Comparison of ENCODE assay signal across 34 mouse cellular contexts in the genomic region with DNA sequence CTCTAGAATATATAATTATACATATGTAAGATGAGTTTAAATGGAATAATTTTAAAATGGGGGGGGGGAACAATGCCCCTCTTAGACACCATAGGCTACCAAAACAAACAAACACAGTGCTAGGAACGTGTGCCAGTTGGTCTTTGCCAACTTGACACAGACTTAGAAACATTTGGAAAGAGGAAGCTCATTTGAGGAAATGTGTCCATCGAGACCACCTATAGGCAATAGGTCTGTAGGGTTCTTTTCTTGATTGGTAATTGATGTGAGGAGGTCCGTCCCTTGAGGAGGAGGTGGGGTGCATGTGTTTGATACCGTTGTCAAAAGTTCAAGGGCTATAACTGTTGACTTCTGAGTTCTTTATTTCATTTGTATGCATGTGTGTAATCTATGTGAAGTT.
"Had no signal": no experiment of that assay in that cellular context is flagged by ENCODE, and none has a peak within 500 bp of the region (broad histone marks: within the 10 kb centered on the region; RNA-seq: fewer than 3 reads in every experiment).

No protein-coding gene starts in this region.

- ATAC-seq: hindbrain, embryonic 16.5 days; hindbrain, postnatal 0 days; inflammation-experienced regulatory T-cells, adult 6 months; intestine, embryonic 15.5 days; intestine, embryonic 16.5 days; intestine, postnatal 0 days had no signal

- H3K27me3 ChIP-seq: heart, embryonic 12.5 days; heart, embryonic 13.5 days; heart, embryonic 15.5 days; hindbrain, embryonic 12.5 days; hindbrain, embryonic 15.5 days; intestine, embryonic 15.5 days; kidney, embryonic 15.5 days had no signal

- H3K27ac ChIP-seq: heart, embryonic 13.5 days; heart, embryonic 15.5 days; hindbrain, embryonic 10.5 days; hindbrain, embryonic 12.5 days; hindbrain, embryonic 13.5 days; hindbrain, embryonic 14.5 days; hindbrain, embryonic 15.5 days; hindbrain, postnatal 0 days; intestine, embryonic 15.5 days; kidney, embryonic 15.5 days; kidney, postnatal 0 days; layer of hippocampus, adult 2 months; left cerebral cortex, adult 2 months had no signal

- H3K9ac ChIP-seq: heart, embryonic 12.5 days; heart, embryonic 13.5 days; heart, embryonic 15.5 days; hindbrain, embryonic 12.5 days; hindbrain, embryonic 13.5 days; hindbrain, embryonic 14.5 days; hindbrain, embryonic 15.5 days; intestine, embryonic 15.5 days; kidney, embryonic 15.5 days had no signal

- H3K36me3 ChIP-seq: heart, embryonic 12.5 days; heart, embryonic 13.5 days; heart, embryonic 15.5 days; hindbrain, embryonic 10.5 days; hindbrain, embryonic 12.5 days; hindbrain, embryonic 13.5 days; hindbrain, embryonic 15.5 days; intestine, embryonic 15.5 days; kidney, embryonic 15.5 days had no signal

- H3K4me3 ChIP-seq: heart, embryonic 12.5 days; heart, embryonic 13.5 days; heart, embryonic 15.5 days; hindbrain, embryonic 10.5 days; hindbrain, embryonic 12.5 days; hindbrain, embryonic 13.5 days; hindbrain, embryonic 15.5 days; intestine, embryonic 15.5 days; kidney, embryonic 15.5 days; layer of hippocampus, adult 2 months; left cerebral cortex, adult 2 months had no signal

- DNase-seq: heart, postnatal 10 days; heart, postnatal 14 days; heart, postnatal 36 days; heart, postnatal 4 days; kidney, adult 11 months; kidney, adult 18-20 months; kidney, adult 2 months; kidney, adult 8-10 months; kidney, adult 9 months; kidney, postnatal 10 days; kidney, postnatal 14 days; kidney, postnatal 25 days; kidney, postnatal 36 days; kidney, postnatal 4 days; layer of hippocampus, adult 9-11 months; layer of hippocampus, postnatal 36 days had no signal

- H3K4me1 ChIP-seq: heart, embryonic 15.5 days; hindbrain, embryonic 15.5 days; intestine, embryonic 15.5 days; kidney, embryonic 15.5 days had no signal
